Mouse (Mus musculus) heart, postnatal 25 days (tissue): ENCODE results near the gene Ubr3. TPM values are rescaled to one million over a fixed set of nuclear protein-coding genes. Genes with fewer than 3 reads are reported as not detected.

Experiments used
- DNase-seq: peaks from one replicate; pipeline ENCODE4 v3.0.0; 2022; ENCODE audit warnings: low spot score
- intact Hi-C: fragments of 180-260 bp; cut with DNase I; formaldehyde crosslinking; loops from one replicate; pipeline ENCODE4 v1.15.1; 2025
- total RNA-seq, 2 experiments: library from RNA; stranded (reverse); gene quantifications; 2 replicates each; pipeline ENCODE4 v1.2.3; 2021

Ubr3 gene
- total RNA-seq, result 100 to 1,000 TPM; 119 to 124 TPM

- intact Hi-C loops, result no loop called here
- peak; percentile 95 for DNase-seq
These were observed at the start of gene Ubr3 for GRCm38 (mm10) chr2:69897039-69897617. Gene Ubr3, plus strand, starts transcription at chr2:69897246.

GRCm38 (mm10) chr2:69849215-69849614 lies 47.8 kb upstream of the Ubr3 start:
- intact Hi-C loops, result no loop called here
- no peak for DNase-seq

- DNase-seq, result no peak
- intact Hi-C loops, result no loop called here
These were observed 45.5 kb upstream of the Ubr3 start for GRCm38 (mm10) chr2:69851427-69852058.

- intact Hi-C loops, result no loop called here
- DNase-seq, result no peak
These were observed 40.7 kb upstream of the Ubr3 start for GRCm38 (mm10) chr2:69856392-69856791.

GRCm38 (mm10) chr2:69857882-69858281 lies 39.2 kb upstream of the Ubr3 start:
- intact Hi-C loops, result no loop called here
- no peak for DNase-seq

GRCm38 (mm10) chr2:69860972-69861452 lies 36.0 kb upstream of the Ubr3 start:
- intact Hi-C loops, result loop anchor here (2.0 to 10.0 kb wide), 5 partner anchors 24 to 226 kb away; partner anchors contain the start of genes Klhl23 and Mettl5
- no peak for DNase-seq

- intact Hi-C loops, result loop anchor here (2.0 to 10.0 kb wide), 5 partner anchors 23 to 227 kb away; partner anchors contain the start of genes Klhl23 and Mettl5
- DNase-seq, result peak; percentile 83
These were observed 35.5 kb upstream of the Ubr3 start, which contains the start of gene Ssb for GRCm38 (mm10) chr2:69861485-69862091. Gene Ssb, plus strand, starts transcription at chr2:69861562.

- intact Hi-C loops, result loop anchor here (5.0 to 10.0 kb wide), 4 partner anchors 40 to 227 kb away; partner anchors contain the start of gene Klhl23
- DNase-seq, result no peak
These were observed 34.9 kb upstream of the Ubr3 start for GRCm38 (mm10) chr2:69862117-69862657.

GRCm38 (mm10) chr2:69883990-69884391 lies 13.1 kb upstream of the Ubr3 start:
- no peak for DNase-seq
- intact Hi-C loops, result loop anchor here (2.0 kb wide), 1 partner anchor 23 kb away; the partner anchor contains the start of gene Ssb

GRCm38 (mm10) chr2:69884581-69884980 lies 12.5 kb upstream of the Ubr3 start:
- intact Hi-C loops, result loop anchor here (2.0 kb wide), 1 partner anchor 24 kb away; the partner anchor contains the start of gene Ssb

GRCm38 (mm10) chr2:69885050-69885449 lies 12.0 kb upstream of the Ubr3 start:
- DNase-seq, result no peak
- intact Hi-C loops, result loop anchor here (2.0 to 5.0 kb wide), 2 partner anchors 24 to 83 kb away; partner anchors contain the start of gene Ssb

More at GRCm38 (mm10) chr2:69884581-69884980, 12.5 kb upstream of the Ubr3 start:
- no peak for DNase-seq

GRCm38 (mm10) chr2:69885451-69886305 lies 11.4 kb upstream of the Ubr3 start, which contains the start of gene Mettl5:
Gene Mettl5, minus strand, starts transcription at chr2:69885615.
- intact Hi-C loops, result loop anchor here (2.0 to 5.0 kb wide), 2 partner anchors 25 to 83 kb away; partner anchors contain the start of gene Ssb
- peak; percentile 73 for DNase-seq

GRCm38 (mm10) chr2:69888957-69889356 lies 8.1 kb upstream of the Ubr3 start:
- intact Hi-C loops, result loop anchor here (5.0 kb wide), 1 partner anchor 87 kb away; no protein-coding TSS in a partner anchor
- DNase-seq, result no peak

- intact Hi-C loops, result no loop called here
These were observed 6.2 kb upstream of the Ubr3 start for GRCm38 (mm10) chr2:69890843-69891242.

GRCm38 (mm10) chr2:69893145-69893544 lies 3.9 kb upstream of the Ubr3 start:
- DNase-seq, result no peak
- intact Hi-C loops, result no loop called here

More at GRCm38 (mm10) chr2:69890843-69891242, 6.2 kb upstream of the Ubr3 start:
- no peak for DNase-seq

GRCm38 (mm10) chr2:69893891-69894290 lies 3.2 kb upstream of the Ubr3 start:
- no peak for DNase-seq
- intact Hi-C loops, result no loop called here

GRCm38 (mm10) chr2:69895502-69896223 lies 1.4 kb upstream of the Ubr3 start:
- no peak for DNase-seq
- intact Hi-C loops, result no loop called here

- intact Hi-C loops, result no loop called here
- no peak for DNase-seq
These were observed 843 bp upstream of the Ubr3 start for GRCm38 (mm10) chr2:69896224-69896581.
